Mouse (Mus musculus): ENCODE measurements at regions not wholly inside any gene's neighbourhood (a gene's known extent, or its start where the extent isn't known, plus 50 kb on each side); places are given as distances from the start of the nearest gene placed in this dataset.

- TF ChIP-seq POLR2A (IDR thresholded peaks at IDR 0.05; ENCODE audit: extremely low read depth, insufficient read depth, low read length) (no peak), CTCF (IDR thresholded peaks at IDR 0.05; ENCODE audit: extremely low read depth, insufficient read depth, low read length) (no peak)
- Histone ChIP-seq H3K4me3 (ENCODE audit: insufficient read depth, low read length) (no peak overlapping the region), H3K4me1 (ENCODE audit: control insufficient read depth, insufficient read depth, low read length) (no peaks in the 10 kb centered on the region), H3K27ac (ENCODE audit: insufficient read depth, low read length) (no peak overlapping the region)
Measured at GRCm38 (mm10) chr10:3656081-3656480, 84.1 kb upstream of the Plekhg1 start.

- H3K27ac ChIP-seq (ENCODE audit: insufficient read depth, low read length), result no peak overlapping the region
- H3K4me3 ChIP-seq (ENCODE audit: insufficient read depth, low read length), result no peak overlapping the region
- H3K4me1 ChIP-seq (ENCODE audit: control insufficient read depth, insufficient read depth, low read length), result no peaks in the 10 kb centered on the region
- no peak for TF ChIP-seq CTCF (IDR thresholded peaks at IDR 0.05; ENCODE audit: extremely low read depth, insufficient read depth, low read length)
- no peak for TF ChIP-seq POLR2A (IDR thresholded peaks at IDR 0.05; ENCODE audit: extremely low read depth, insufficient read depth, low read length)
Measured at GRCm38 (mm10) chr10:3662156-3662555, 78.0 kb upstream of the Plekhg1 start.

- Histone ChIP-seq H3K4me3 (ENCODE audit: insufficient read depth, low read length) (no peak overlapping the region), H3K27ac (ENCODE audit: insufficient read depth, low read length) (no peak overlapping the region), H3K4me1 (ENCODE audit: control insufficient read depth, insufficient read depth, low read length) (no peaks in the 10 kb centered on the region)
- TF ChIP-seq CTCF (IDR thresholded peaks at IDR 0.05; ENCODE audit: extremely low read depth, insufficient read depth, low read length) (no peak), POLR2A (IDR thresholded peaks at IDR 0.05; ENCODE audit: extremely low read depth, insufficient read depth, low read length) (no peak)
Measured at GRCm38 (mm10) chr10:3662571-3662970, 77.6 kb upstream of the Plekhg1 start.

- Histone ChIP-seq H3K4me3 (ENCODE audit: insufficient read depth, low read length) (no peak overlapping the region), H3K4me1 (ENCODE audit: control insufficient read depth, insufficient read depth, low read length) (no peaks in the 10 kb centered on the region), H3K27ac (ENCODE audit: insufficient read depth, low read length) (no peak overlapping the region)
- TF ChIP-seq POLR2A (IDR thresholded peaks at IDR 0.05; ENCODE audit: extremely low read depth, insufficient read depth, low read length), result no peak
- TF ChIP-seq CTCF (IDR thresholded peaks at IDR 0.05; ENCODE audit: extremely low read depth, insufficient read depth, low read length), result no peak
Measured at GRCm38 (mm10) chr10:3663296-3663695, 76.9 kb upstream of the Plekhg1 start.

GRCm38 (mm10) chr10:3684481-3684880 lies 55.7 kb upstream of the Plekhg1 start:
- TF ChIP-seq CTCF (IDR thresholded peaks at IDR 0.05; ENCODE audit: extremely low read depth, insufficient read depth, low read length) (no peak), POLR2A (IDR thresholded peaks at IDR 0.05; ENCODE audit: extremely low read depth, insufficient read depth, low read length) (no peak)
- Histone ChIP-seq H3K4me3 (ENCODE audit: insufficient read depth, low read length) (no peak overlapping the region), H3K4me1 (ENCODE audit: control insufficient read depth, insufficient read depth, low read length) (no peaks in the 10 kb centered on the region), H3K27ac (ENCODE audit: insufficient read depth, low read length) (no peak overlapping the region)

Measured in cortical plate, adult 2 months (tissue).